Mouse (Mus musculus) neural tube, embryonic 15.5 days (tissue): ENCODE measurements around the gene Spa17. TPM values are rescaled to one million over a fixed set of nuclear protein-coding genes. Genes with fewer than 3 reads are reported as not detected.

Experiments
- ATAC-seq: fragments of 200-750 bp; cut with Nextera tagmentation; 2 replicates; pipeline ENCODE4 v1.8.0; 2017; ENCODE audit warnings: mild to moderate bottlenecking, moderate TSS enrichment, moderate library complexity; ENCODE audit not compliant: low FRiP score
- H3K27ac ChIP-seq: fragments of 300-500 bp; sonication (generic); replicated peaks from 2 replicates; pipeline ENCODE4 v1.5.1; 2015; ENCODE audit warnings: mild to moderate bottlenecking, inconsistent platforms
- H3K27me3 ChIP-seq: fragments of 300-500 bp; sonication (generic); replicated peaks from 2 replicates; pipeline ENCODE4 v1.6.1; 2015; ENCODE audit warnings: inconsistent platforms
- H3K36me3 ChIP-seq: fragments of 300-500 bp; sonication (generic); 2 replicates; pipeline ENCODE4 v1.6.1; 2015; ENCODE audit warnings: inconsistent platforms
- H3K4me1 ChIP-seq: fragments of 300-500 bp; sonication (generic); 2 replicates; pipeline ENCODE4 v1.6.1; 2015; ENCODE audit warnings: inconsistent platforms
- H3K4me2 ChIP-seq: fragments of 300-500 bp; sonication (generic); 2 replicates; pipeline ENCODE4 v1.6.1; 2015; ENCODE audit warnings: inconsistent platforms, mild to moderate bottlenecking, moderate library complexity
- H3K4me3 ChIP-seq: fragments of 300-500 bp; sonication (generic); replicated peaks from 2 replicates; pipeline ENCODE4 v1.5.1; 2015; ENCODE audit warnings: mild to moderate bottlenecking, inconsistent platforms
- H3K9ac ChIP-seq: fragments of 300-500 bp; sonication (generic); replicated peaks from 2 replicates; pipeline ENCODE4 v1.6.1; 2015; ENCODE audit warnings: mild to moderate bottlenecking, inconsistent platforms
- H3K9me3 ChIP-seq: fragments of 300-500 bp; sonication (generic); replicated peaks from 2 replicates; pipeline ENCODE4 v1.6.1; 2016; ENCODE audit warnings: inconsistent platforms
- WGBS: fragments of 180-500 bp; shearing (Covaris S2); methylation state at CpG from one replicate; pipeline ENCODE4 v1.1.7; 2015; ENCODE audit warnings: mixed read lengths; 5-methylcytosine and 5-hydroxymethylcytosine counted together
- polyA plus RNA-seq: library from polyadenylated mRNA; unstranded; fragments of >200 nt; fragmentation: Nextera tagmentation; extraction: Ambion mirVana; gene quantifications from 2 replicates; pipeline ENCODE4 v1.2.1, GENCODE M21; 2015

Spa17 gene
- polyA plus RNA-seq, 1 experiment from 2014 or later: 11.0 TPM

GRCm38 (mm10) chr9:37583594-37583993 is 29.9 kb downstream of the Spa17 start:
- H3K4me1 ChIP-seq: no peaks in the 10 kb centered on the region
- H3K4me2 ChIP-seq: no peak overlapping the region
- WGBS: 91% methylated on average over 5 of the region's 5 CpGs
- no peak overlapping the region for H3K9ac ChIP-seq
- H3K36me3 ChIP-seq: no peaks in the 10 kb centered on the region
- no peak for ATAC-seq
- H3K9me3 ChIP-seq: no peaks in the 10 kb centered on the region
- no peak overlapping the region for H3K27ac ChIP-seq
- H3K27me3 ChIP-seq: no peaks in the 10 kb centered on the region
- H3K4me3 ChIP-seq: no peak overlapping the region

- peak overlapping the region; percentile 56 for H3K4me2 ChIP-seq
These were observed 37.0 kb downstream of the Spa17 start for GRCm38 (mm10) chr9:37576436-37576930.

GRCm38 (mm10) chr9:37572204-37572876 is 41.2 kb downstream of the Spa17 start:
- Histone ChIP-seq H3K27ac (no peak overlapping the region), H3K4me1 (peaks cover 25% of the 10 kb centered on the region), H3K27me3 (no peaks in the 10 kb centered on the region), H3K36me3 (no peaks in the 10 kb centered on the region), H3K4me3 (no peak overlapping the region), H3K9me3 (no peaks in the 10 kb centered on the region), H3K4me2 (no peak overlapping the region), H3K9ac (no peak overlapping the region)
- no peak for ATAC-seq
- WGBS: 61% methylated on average over 3 of the region's 3 CpGs

More at GRCm38 (mm10) chr9:37576436-37576930, 37.0 kb downstream of the Spa17 start:
- ATAC-seq: peak; percentile 81
- Histone ChIP-seq H3K9ac (peak overlapping the region; percentile 30; the same call in 1 of the 2 replicates), H3K4me3 (peak overlapping the region; percentile 23), H3K4me1 (peaks cover 14% of the 10 kb centered on the region), H3K27me3 (no peaks in the 10 kb centered on the region), H3K27ac (peak overlapping the region; percentile 69), H3K9me3 (no peaks in the 10 kb centered on the region), H3K36me3 (no peaks in the 10 kb centered on the region)
- WGBS: 9% methylated on average over 14 of the region's 14 CpGs

- no peaks in the 10 kb centered on the region for H3K9me3 ChIP-seq
- H3K27ac ChIP-seq: no peak overlapping the region
- H3K4me2 ChIP-seq: no peak overlapping the region
- no peak overlapping the region for H3K9ac ChIP-seq
- no peaks in the 10 kb centered on the region for H3K27me3 ChIP-seq
- H3K36me3 ChIP-seq: no peaks in the 10 kb centered on the region
- no peak overlapping the region for H3K4me3 ChIP-seq
- 86% methylated on average over 2 of the region's 2 CpGs for WGBS
- no peak for ATAC-seq
- peaks cover 11% of the 10 kb centered on the region for H3K4me1 ChIP-seq
These were observed 44.2 kb downstream of the Spa17 start for GRCm38 (mm10) chr9:37569231-37569835.

GRCm38 (mm10) chr9:37568605-37569214 is 44.8 kb downstream of the Spa17 start:
- Histone ChIP-seq H3K9me3 (no peaks in the 10 kb centered on the region), H3K4me3 (no peak overlapping the region), H3K9ac (no peak overlapping the region), H3K4me2 (no peak overlapping the region; the same call in 1 of the 2 replicates), H3K36me3 (no peaks in the 10 kb centered on the region), H3K27ac (no peak overlapping the region), H3K27me3 (no peaks in the 10 kb centered on the region), H3K4me1 (peaks cover 11% of the 10 kb centered on the region)
- 38% methylated on average over 4 of the region's 4 CpGs for WGBS
- peak; percentile 38; the same call in 1 of the 2 replicates for ATAC-seq

GRCm38 (mm10) chr9:37567892-37568604 is 45.5 kb downstream of the Spa17 start:
- 0 out of 2 replicates have a peak, but pooled peaks have one; percentile 21 for ATAC-seq
- WGBS: 24% methylated on average over 15 of the region's 15 CpGs

GRCm38 (mm10) chr9:37567454-37567853 is 46.1 kb downstream of the Spa17 start:
- 31% methylated on average over 5 of the region's 5 CpGs for WGBS
- ATAC-seq: no peak
- H3K27me3 ChIP-seq: no peaks in the 10 kb centered on the region

More at GRCm38 (mm10) chr9:37567892-37568604, 45.5 kb downstream of the Spa17 start:
- Histone ChIP-seq H3K27ac (no peak overlapping the region), H3K36me3 (no peaks in the 10 kb centered on the region), H3K4me3 (no peak overlapping the region), H3K4me2 (peak overlapping the region; percentile 37), H3K9me3 (no peaks in the 10 kb centered on the region), H3K4me1 (peaks cover 11% of the 10 kb centered on the region), H3K9ac (no peak overlapping the region), H3K27me3 (no peaks in the 10 kb centered on the region)

GRCm38 (mm10) chr9:37567019-37567418 is 46.5 kb downstream of the Spa17 start:
- no peak overlapping the region for H3K4me2 ChIP-seq
- no peaks in the 10 kb centered on the region for H3K36me3 ChIP-seq
- no peak overlapping the region for H3K27ac ChIP-seq
- WGBS: 91% methylated on average over 2 of the region's 2 CpGs
- no peak overlapping the region for H3K4me3 ChIP-seq
- no peak overlapping the region for H3K9ac ChIP-seq
- peaks cover 11% of the 10 kb centered on the region for H3K4me1 ChIP-seq
- no peak for ATAC-seq
- no peaks in the 10 kb centered on the region for H3K27me3 ChIP-seq
- H3K9me3 ChIP-seq: no peaks in the 10 kb centered on the region

More at GRCm38 (mm10) chr9:37567454-37567853, 46.1 kb downstream of the Spa17 start:
- no peak overlapping the region for H3K4me3 ChIP-seq
- peaks cover 11% of the 10 kb centered on the region for H3K4me1 ChIP-seq
- no peaks in the 10 kb centered on the region for H3K36me3 ChIP-seq
- no peak overlapping the region for H3K9ac ChIP-seq
- H3K4me2 ChIP-seq: no peak overlapping the region
- no peaks in the 10 kb centered on the region for H3K9me3 ChIP-seq
- H3K27ac ChIP-seq: no peak overlapping the region

- Histone ChIP-seq H3K4me1 (peaks cover 11% of the 10 kb centered on the region), H3K27me3 (no peaks in the 10 kb centered on the region), H3K9me3 (no peaks in the 10 kb centered on the region), H3K27ac (no peak overlapping the region), H3K4me2 (no peak overlapping the region), H3K36me3 (no peaks in the 10 kb centered on the region), H3K9ac (no peak overlapping the region), H3K4me3 (no peak overlapping the region)
- 56% methylated on average over 1 of the region's 1 CpGs for WGBS
- no peak for ATAC-seq
These were observed 49.7 kb downstream of the Spa17 start for GRCm38 (mm10) chr9:37563805-37564204.

- no peaks in the 10 kb centered on the region for H3K36me3 ChIP-seq
- H3K27me3 ChIP-seq: no peaks in the 10 kb centered on the region
- WGBS: 81% methylated on average over 2 of the region's 2 CpGs
- no peaks in the 10 kb centered on the region for H3K9me3 ChIP-seq
- no peak for ATAC-seq
- H3K9ac ChIP-seq: no peak overlapping the region
- no peak overlapping the region for H3K4me2 ChIP-seq
- H3K4me1 ChIP-seq: no peaks in the 10 kb centered on the region
- no peak overlapping the region for H3K4me3 ChIP-seq
- no peak overlapping the region for H3K27ac ChIP-seq
These were observed 52.9 kb downstream of the Spa17 start for GRCm38 (mm10) chr9:37560617-37561016.

- ATAC-seq: no peak
- H3K9me3 ChIP-seq: no peaks in the 10 kb centered on the region
- H3K4me1 ChIP-seq: peaks cover 19% of the 10 kb centered on the region
- no peak overlapping the region for H3K27ac ChIP-seq
- 75% methylated on average over 3 of the region's 3 CpGs for WGBS
- H3K36me3 ChIP-seq: no peaks in the 10 kb centered on the region
- H3K27me3 ChIP-seq: peaks cover 34% of the 10 kb centered on the region
- H3K4me2 ChIP-seq: no peak overlapping the region
- H3K9ac ChIP-seq: no peak overlapping the region
- H3K4me3 ChIP-seq: no peak overlapping the region
These were observed 57.2 kb downstream of the Spa17 start for GRCm38 (mm10) chr9:37556366-37556765.
